Mouse (Mus musculus) bone marrow, adult 2 months (tissue): Measurements from ENCODE around the gene Tedc2.

ENCODE experiments used
- CTCF ChIP-seq: fragments of 200-500 bp; IDR thresholded peaks from 2 replicates; pipeline ENCODE4 v1.5.1; 2011; ENCODE audit warnings: low read length, control low read depth; ENCODE audit not compliant: control insufficient read depth, insufficient read depth
- POLR2A ChIP-seq: fragments of 200-500 bp; IDR thresholded peaks from 2 replicates; pipeline ENCODE4 v1.6.1; 2011; ENCODE audit warnings: low read depth, mild to moderate bottlenecking, control low read depth, low read length, borderline replicate concordance; ENCODE audit not compliant: control insufficient read depth

DNA sequence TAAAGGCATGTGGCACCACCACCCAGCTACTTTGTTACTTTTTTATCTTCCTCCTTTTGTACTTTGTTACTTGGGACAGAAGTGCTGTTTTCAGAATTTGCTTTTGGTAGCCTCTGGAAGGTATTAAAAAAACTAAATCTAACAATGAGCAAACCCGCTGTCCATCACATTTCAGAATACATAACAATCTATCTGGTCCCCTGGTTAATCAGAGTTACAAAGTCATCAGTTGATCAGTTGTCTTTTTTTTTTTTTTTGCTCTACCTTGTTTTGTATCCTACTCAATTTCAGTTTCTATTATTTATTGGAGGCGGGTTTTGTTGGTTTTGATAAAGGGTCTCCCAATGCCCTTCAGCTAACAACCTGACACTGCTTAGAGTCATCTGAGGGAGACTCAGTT lies 31.7 kb upstream of the Tedc2 start:
- TF ChIP-seq CTCF (no peak), POLR2A (no peak)
